In the genomic region with DNA sequence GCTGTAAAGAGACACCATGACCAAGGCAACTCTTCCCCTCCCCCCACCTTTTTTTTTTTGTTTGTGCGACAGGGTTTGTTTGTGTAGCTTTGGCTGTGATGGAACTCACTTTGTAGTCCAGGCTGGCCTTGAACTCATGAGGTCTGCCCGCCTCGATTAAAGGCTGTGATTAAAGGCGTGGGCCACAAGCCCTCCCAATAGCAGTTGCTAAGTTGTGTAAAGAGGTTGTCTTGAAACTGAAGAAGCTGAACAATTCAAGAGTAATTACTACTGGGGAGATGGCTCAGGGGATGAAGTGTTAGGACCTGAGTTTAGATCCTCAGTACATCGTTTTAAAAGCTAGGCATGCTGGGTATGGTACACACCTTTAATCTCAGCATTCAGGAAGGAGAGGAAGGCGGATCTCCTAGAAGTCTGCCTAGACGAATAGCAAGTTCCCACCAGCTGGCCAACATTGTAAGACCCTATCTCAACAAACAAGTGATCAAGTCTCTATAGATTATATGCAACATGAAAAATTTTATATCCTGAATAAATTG, we compare ENCODE assay signal across 8 mouse cellular contexts. TPM values are rescaled to one million over a fixed set of nuclear protein-coding genes. Genes with fewer than 3 reads are reported as not detected.
DNase-seq lines count a peak whose midpoint lies in the region; ATAC-seq and TF ChIP-seq lines count a peak whose summit lies in the region.

No protein-coding gene starts in this region.

- no peaks in the 10 kb centered on the region for H3K9me3 ChIP-seq in forebrain, postnatal 0 days (ENCODE audit: low read length)
- no peaks in the 10 kb centered on the region for H3K9me3 ChIP-seq in liver, embryonic 15.5 days (replicated peaks)

- H3K36me3 ChIP-seq in forebrain, postnatal 0 days (ENCODE audit: insufficient read depth) = peaks cover 29% of the 10 kb centered on the region
- H3K36me3 ChIP-seq in liver, embryonic 15.5 days (replicated peaks) = peaks cover 34% of the 10 kb centered on the region

- peak overlapping the region; percentile 66 for H3K27ac ChIP-seq in forebrain, postnatal 0 days (ENCODE audit: low read depth, low read length)
- peak overlapping the region; percentile 61 for H3K27ac ChIP-seq in liver, embryonic 15.5 days (replicated peaks)

- ATAC-seq in forebrain, postnatal 0 days = no peak
- no peak for ATAC-seq in liver, embryonic 15.5 days (ENCODE audit: insufficient read depth)

- no peak for TF ChIP-seq CTCF in forebrain, postnatal 0 days (IDR thresholded peaks at IDR 0.05; ENCODE audit: low read depth)

- peak overlapping the region; percentile 65 for H3K4me2 ChIP-seq in forebrain, postnatal 0 days (ENCODE audit: low read depth)
- peak overlapping the region; percentile 88 for H3K4me2 ChIP-seq in liver, embryonic 15.5 days

- H3K4me1 ChIP-seq in forebrain, postnatal 0 days (ENCODE audit: insufficient read depth) = peaks cover 7% of the 10 kb centered on the region; the same call in 1 of the 2 replicates
- peaks cover 36% of the 10 kb centered on the region for H3K4me1 ChIP-seq in liver, embryonic 15.5 days (replicated peaks)

- WGBS in forebrain, postnatal 0 days = 62% methylated on average over 7 of the region's 7 CpGs
- whole genome bisulfite sequencing in liver, embryonic 15.5 days (ENCODE audit: insufficient replicate concordance) = 58% methylated on average over 7 of the region's 7 CpGs

- no peaks in the 10 kb centered on the region for H3K27me3 ChIP-seq in forebrain, postnatal 0 days (ENCODE audit: insufficient read depth, low read length)
- no peaks in the 10 kb centered on the region for H3K27me3 ChIP-seq in liver, embryonic 15.5 days

- H3K4me3 ChIP-seq in forebrain, postnatal 0 days (ENCODE audit: low read depth, low read length) = peak overlapping the region; percentile 57
- peak overlapping the region; percentile 87 for H3K4me3 ChIP-seq in liver, embryonic 15.5 days (replicated peaks)

- peak overlapping the region; percentile 69 for H3K9ac ChIP-seq in forebrain, postnatal 0 days
- peak overlapping the region; percentile 81; the same call in 1 of the 2 replicates for H3K9ac ChIP-seq in liver, embryonic 15.5 days

- DNase-seq in heart, adult 11 months = peak; percentile 85
- no peak for DNase-seq in heart, adult 9 months (ENCODE audit: low spot score in 2 of 2)
- DNase-seq in ES-CJ7 (ENCODE audit: low read depth, low spot score) = peak; percentile 74
- no peak for DNase-seq in forebrain, postnatal 0 days
- no peak for DNase-seq in adrenal gland, postnatal 36 days
- no peak for DNase-seq in urinary bladder, postnatal 25 days (ENCODE audit: low spot score)
- no peak for DNase-seq in left cerebral cortex, adult 9 months (ENCODE audit: low spot score in 2 of 2)

RNA-seq across cellular contexts. Expression of a gene that starts 0.6 kb away (rescaled TPM):
- total RNA-seq in forebrain, postnatal 0 days (2014; rRNA removed) = 47.0 and 51.7 TPM in 2 replicates
- 255 and 265 TPM in 2 replicates for polyA plus RNA-seq in forebrain, postnatal 0 days (2015; fragmentation: Nextera tagmentation; extraction: Ambion mirVana)
- polyA plus RNA-seq in liver, embryonic 15.5 days (2015; fragmentation: Nextera tagmentation; extraction: Ambion mirVana) = 159 and 170 TPM in 2 replicates
- total RNA-seq in adrenal gland, postnatal 36 days (2021) = 100 to 1,000 TPM; 143 to 152 TPM

RNA-seq across cellular contexts. Expression of a gene that starts 4.7 kb away (rescaled TPM):
- total RNA-seq in forebrain, postnatal 0 days (2014; rRNA removed) = 13.6 and 13.8 TPM in 2 replicates
- 6.0 and 10.7 TPM in 2 replicates for polyA plus RNA-seq in forebrain, postnatal 0 days (2015; fragmentation: Nextera tagmentation; extraction: Ambion mirVana)
- 4.2 and 5.1 TPM in 2 replicates for polyA plus RNA-seq in liver, embryonic 15.5 days (2015; fragmentation: Nextera tagmentation; extraction: Ambion mirVana)
- total RNA-seq in adrenal gland, postnatal 36 days (2021) = 10 to 100 TPM; 11.7 to 12.4 TPM

RNA-seq across cellular contexts. Expression of a gene that starts 11.5 kb away (rescaled TPM):
- 56.8 and 57.0 TPM in 2 replicates for total RNA-seq in forebrain, postnatal 0 days (2014; rRNA removed)
- 11.1 and 16.4 TPM in 2 replicates for polyA plus RNA-seq in forebrain, postnatal 0 days (2015; fragmentation: Nextera tagmentation; extraction: Ambion mirVana)
- polyA plus RNA-seq in liver, embryonic 15.5 days (2015; fragmentation: Nextera tagmentation; extraction: Ambion mirVana) = 5.3 and 6.0 TPM in 2 replicates
- 10 to 100 TPM; 19.1 to 19.7 TPM for total RNA-seq in adrenal gland, postnatal 36 days (2021)

RNA-seq across cellular contexts. Expression of a gene that starts 11.9 kb away (rescaled TPM):
- total RNA-seq in forebrain, postnatal 0 days (2014; rRNA removed) = 57.9 and 62.4 TPM in 2 replicates
- 64.9 and 69.9 TPM in 2 replicates for polyA plus RNA-seq in forebrain, postnatal 0 days (2015; fragmentation: Nextera tagmentation; extraction: Ambion mirVana)
- 174 and 176 TPM in 2 replicates for polyA plus RNA-seq in liver, embryonic 15.5 days (2015; fragmentation: Nextera tagmentation; extraction: Ambion mirVana)
- total RNA-seq in adrenal gland, postnatal 36 days (2021) = 10 to 100 TPM; 33.0 to 34.5 TPM

RNA-seq across cellular contexts. Expression of a gene that starts 27.0 kb away (rescaled TPM):
- total RNA-seq in forebrain, postnatal 0 days (2014; rRNA removed) = 47.6 and 55.9 TPM in 2 replicates
- polyA plus RNA-seq in forebrain, postnatal 0 days (2015; fragmentation: Nextera tagmentation; extraction: Ambion mirVana) = 44.2 and 49.8 TPM in 2 replicates
- 36.8 and 37.9 TPM in 2 replicates for polyA plus RNA-seq in liver, embryonic 15.5 days (2015; fragmentation: Nextera tagmentation; extraction: Ambion mirVana)
- 10 to 100 TPM; 41.2 to 47.5 TPM for total RNA-seq in adrenal gland, postnatal 36 days (2021)

Comparison
In these comparisons a context has a peak if more than half of its experiments do, and no peak if none do; other contexts are left out.
1. DNase-seq: peak in heart, adult 11 months (single experiment) and ES-CJ7 (single experiment); none in heart, adult 9 months (0 of 2), forebrain, postnatal 0 days (single experiment), adrenal gland, postnatal 36 days (0 of 2), urinary bladder, postnatal 25 days (single experiment) and left cerebral cortex, adult 9 months (0 of 2).